Mouse (Mus musculus) hindbrain, embryonic 16.5 days (tissue): ENCODE data around the gene Rgs7. TPM values are rescaled to one million over a fixed set of nuclear protein-coding genes. Genes with fewer than 3 reads are reported as not detected.

Source experiments
- ATAC-seq: fragments of 200-750 bp; cut with Nextera tagmentation; 2 replicates; pipeline ENCODE4 v1.8.0; 2017; ENCODE audit warnings: moderate TSS enrichment, moderate library complexity
- H3K27ac ChIP-seq: fragments of 300-500 bp; sonication (generic); 2 replicates; pipeline ENCODE4 v1.5.1; 2014; ENCODE audit warnings: low read depth, mild to moderate bottlenecking, control low read depth, low read length, moderate library complexity
- H3K27me3 ChIP-seq: fragments of 300-500 bp; sonication (generic); replicated peaks from 2 replicates; pipeline ENCODE4 v1.6.1; 2014; ENCODE audit warnings: low read length; ENCODE audit not compliant: control insufficient read depth, insufficient read depth
- H3K36me3 ChIP-seq: fragments of 300-500 bp; sonication (generic); 2 replicates; pipeline ENCODE4 v1.6.1; 2014; ENCODE audit warnings: mild to moderate bottlenecking, low read length, moderate library complexity, mixed read lengths; ENCODE audit not compliant: control insufficient read depth, insufficient read depth
- H3K4me1 ChIP-seq: fragments of 300-500 bp; sonication (generic); 2 replicates; pipeline ENCODE4 v1.6.1; 2014; ENCODE audit warnings: low read depth, low read length; ENCODE audit not compliant: control insufficient read depth, insufficient read depth
- H3K4me2 ChIP-seq: fragments of 300-500 bp; sonication (generic); 2 replicates; pipeline ENCODE4 v1.6.1; 2014; ENCODE audit warnings: mild to moderate bottlenecking, low read length, control low read depth, moderate library complexity
- H3K4me3 ChIP-seq: fragments of 300-500 bp; sonication (generic); 2 replicates; pipeline ENCODE4 v1.5.1; 2014; ENCODE audit warnings: mild to moderate bottlenecking, low read length, control low read depth, moderate library complexity
- H3K9ac ChIP-seq: fragments of 300-500 bp; sonication (generic); 2 replicates; pipeline ENCODE4 v1.6.1; 2014; ENCODE audit warnings: low read depth, mild to moderate bottlenecking, control low read depth, low read length, moderate library complexity
- H3K9me3 ChIP-seq: fragments of 300-500 bp; sonication (generic); 2 replicates; pipeline ENCODE4 v1.6.1; 2014; ENCODE audit warnings: mild to moderate bottlenecking, low read length, moderate library complexity; ENCODE audit not compliant: control insufficient read depth
- WGBS: fragments of 180-500 bp; shearing (Covaris S2); extraction: QIAGEN DNeasy Blood & Tissue Kit; methylation state at CpG from one replicate; pipeline ENCODE4 v1.1.7; 2014; 5-methylcytosine and 5-hydroxymethylcytosine counted together
- polyA plus RNA-seq: library from polyadenylated mRNA; unstranded; fragments of >200 nt; fragmentation: Nextera tagmentation; extraction: Ambion mirVana; gene quantifications from 2 replicates; pipeline ENCODE4 v1.2.1, GENCODE M21; 2015

The Rgs7 gene
- polyA plus RNA-seq, 1 experiment from 2014 or later, result 46.5 TPM

GRCm38 (mm10) chr1:175300404-175300803 is 191.9 kb downstream of the Rgs7 start:
- Histone ChIP-seq H3K27ac (no peak overlapping the region), H3K27me3 (no peaks in the 10 kb centered on the region), H3K36me3 (no peaks in the 10 kb centered on the region), H3K9ac (no peak overlapping the region), H3K9me3 (no peaks in the 10 kb centered on the region), H3K4me2 (no peak overlapping the region), H3K4me1 (no peaks in the 10 kb centered on the region; the same call in 1 of the 2 replicates), H3K4me3 (no peak overlapping the region)
- ATAC-seq, result peak; percentile 42; the same call in 1 of the 2 replicates
- WGBS, result 51% methylated on average over 3 of the region's 3 CpGs

- H3K9me3 ChIP-seq, result no peaks in the 10 kb centered on the region
- H3K4me3 ChIP-seq, result no peak overlapping the region
- H3K27me3 ChIP-seq, result no peaks in the 10 kb centered on the region
- ATAC-seq, result no peak
- H3K9ac ChIP-seq, result no peak overlapping the region
- no peak overlapping the region for H3K27ac ChIP-seq
- 89% methylated on average over 2 of the region's 2 CpGs for WGBS
- no peaks in the 10 kb centered on the region for H3K36me3 ChIP-seq
- H3K4me2 ChIP-seq, result no peak overlapping the region
- H3K4me1 ChIP-seq, result no peaks in the 10 kb centered on the region; the same call in 1 of the 2 replicates
Observed at GRCm38 (mm10) chr1:175299603-175300397, 192.5 kb downstream of the Rgs7 start.

DNA sequence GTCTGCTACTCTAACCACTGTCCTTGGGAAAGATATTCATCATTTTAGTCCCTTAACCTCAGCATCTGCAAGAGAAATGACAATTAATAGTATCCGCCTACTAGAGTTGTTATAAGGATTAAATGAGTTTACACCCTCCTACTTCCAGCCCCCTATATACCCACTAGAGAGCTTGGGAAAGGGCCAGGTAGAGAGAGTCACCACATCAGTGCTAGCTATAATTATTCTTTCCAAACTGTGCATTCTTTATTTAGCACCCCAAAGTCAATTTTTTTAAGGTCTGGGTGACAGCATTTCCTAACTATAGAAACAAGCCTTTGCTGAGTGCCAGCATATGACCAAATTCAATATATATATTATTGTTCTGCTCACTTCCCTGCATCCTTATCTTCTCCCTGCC is 195.4 kb downstream of the Rgs7 start:
- ATAC-seq, result no peak
- Histone ChIP-seq H3K27me3 (no peaks in the 10 kb centered on the region), H3K4me1 (no peaks in the 10 kb centered on the region; the same call in 1 of the 2 replicates), H3K9me3 (no peaks in the 10 kb centered on the region), H3K36me3 (no peaks in the 10 kb centered on the region), H3K9ac (no peak overlapping the region), H3K4me3 (no peak overlapping the region), H3K4me2 (no peak overlapping the region), H3K27ac (no peak overlapping the region)
- WGBS, result 91% methylated on average over 1 of the region's 1 CpGs

GRCm38 (mm10) chr1:175290072-175290471 is 202.2 kb downstream of the Rgs7 start:
- H3K4me2 ChIP-seq, result no peak overlapping the region
- no peaks in the 10 kb centered on the region for H3K9me3 ChIP-seq
- H3K4me1 ChIP-seq, result no peaks in the 10 kb centered on the region
- no peaks in the 10 kb centered on the region for H3K27me3 ChIP-seq
- ATAC-seq, result no peak
- no peaks in the 10 kb centered on the region for H3K36me3 ChIP-seq
- no peak overlapping the region for H3K27ac ChIP-seq
- WGBS, result 88% methylated on average over 1 of the region's 1 CpGs
- H3K4me3 ChIP-seq, result no peak overlapping the region
- no peak overlapping the region for H3K9ac ChIP-seq

DNA sequence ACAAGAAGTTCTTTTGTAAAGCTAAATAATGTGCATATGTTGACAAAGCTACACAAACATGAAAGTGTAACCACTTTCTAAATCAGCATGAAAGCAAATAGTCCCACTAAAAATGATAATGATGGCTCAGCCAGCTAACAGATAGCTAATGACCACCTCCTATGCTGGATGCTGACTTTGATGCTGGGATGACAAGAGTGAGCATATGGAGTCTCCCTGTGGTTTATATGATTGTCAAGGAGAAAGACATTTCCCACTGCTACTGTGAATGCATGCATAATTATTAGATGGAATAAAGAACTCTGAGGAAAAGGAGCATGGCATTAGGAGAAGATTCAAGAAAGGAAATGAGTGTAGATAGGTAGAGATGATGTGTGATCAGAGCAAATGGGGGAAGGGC is 230.0 kb downstream of the Rgs7 start:
- ATAC-seq, result 0 out of 2 replicates have a peak, but pooled peaks have one; percentile 50

GRCm38 (mm10) chr1:175259374-175259773 is 232.9 kb downstream of the Rgs7 start:
- Histone ChIP-seq H3K36me3 (no peaks in the 10 kb centered on the region), H3K9me3 (no peaks in the 10 kb centered on the region), H3K4me1 (no peaks in the 10 kb centered on the region; the same call in 1 of the 2 replicates), H3K9ac (no peak overlapping the region), H3K4me3 (no peak overlapping the region), H3K27me3 (no peaks in the 10 kb centered on the region), H3K4me2 (no peak overlapping the region), H3K27ac (no peak overlapping the region)
- 44% methylated on average over 1 of the region's 1 CpGs for WGBS
- ATAC-seq, result no peak

More for the DNA sequence above, 230.0 kb downstream of the Rgs7 start:
- Histone ChIP-seq H3K9me3 (no peaks in the 10 kb centered on the region), H3K36me3 (no peaks in the 10 kb centered on the region), H3K27me3 (no peaks in the 10 kb centered on the region), H3K9ac (no peak overlapping the region), H3K4me1 (no peaks in the 10 kb centered on the region), H3K27ac (no peak overlapping the region), H3K4me2 (no peak overlapping the region), H3K4me3 (no peak overlapping the region)

GRCm38 (mm10) chr1:175255224-175255623 is 237.1 kb downstream of the Rgs7 start:
- H3K27me3 ChIP-seq, result no peaks in the 10 kb centered on the region
- no peak for ATAC-seq
- no peak overlapping the region for H3K4me3 ChIP-seq
- H3K9ac ChIP-seq, result no peak overlapping the region
- no peak overlapping the region for H3K4me2 ChIP-seq
- no peaks in the 10 kb centered on the region for H3K9me3 ChIP-seq
- H3K36me3 ChIP-seq, result no peaks in the 10 kb centered on the region
- H3K27ac ChIP-seq, result no peak overlapping the region
- H3K4me1 ChIP-seq, result no peaks in the 10 kb centered on the region; the same call in 1 of the 2 replicates
- WGBS, result 61% methylated on average over 3 of the region's 3 CpGs

- Histone ChIP-seq H3K27me3 (no peaks in the 10 kb centered on the region), H3K4me3 (no peak overlapping the region), H3K9ac (no peak overlapping the region), H3K4me2 (no peak overlapping the region), H3K9me3 (no peaks in the 10 kb centered on the region), H3K4me1 (no peaks in the 10 kb centered on the region; the same call in 1 of the 2 replicates), H3K36me3 (no peaks in the 10 kb centered on the region), H3K27ac (no peak overlapping the region)
- ATAC-seq, result peak; percentile 50; the same call in 1 of the 2 replicates
- whole genome bisulfite sequencing, result 59% methylated on average over 3 of the region's 3 CpGs
Observed at GRCm38 (mm10) chr1:175254724-175255123, 237.6 kb downstream of the Rgs7 start.

- H3K27me3 ChIP-seq, result no peaks in the 10 kb centered on the region
- no peak for ATAC-seq
- no peaks in the 10 kb centered on the region for H3K9me3 ChIP-seq
- H3K36me3 ChIP-seq, result no peaks in the 10 kb centered on the region
- 80% methylated on average over 5 of the region's 5 CpGs for WGBS
- H3K4me3 ChIP-seq, result no peak overlapping the region
- no peak overlapping the region for H3K4me2 ChIP-seq
- H3K27ac ChIP-seq, result no peak overlapping the region
- H3K4me1 ChIP-seq, result no peaks in the 10 kb centered on the region
- no peak overlapping the region for H3K9ac ChIP-seq
Observed at GRCm38 (mm10) chr1:175242135-175242534, 250.2 kb downstream of the Rgs7 start.
